Mouse (Mus musculus): ENCODE results near the gene Kmt2d.

Kmt2d gene

GRCm38 (mm10) chr15:98886667-98887387 lies 15.8 kb upstream of the Kmt2d start:
- no peak for DNase-seq

GRCm38 (mm10) chr15:98884106-98884505 lies 13.1 kb upstream of the Kmt2d start:
- DNase-seq, result no peak

- DNase-seq, result no peak
Measured at GRCm38 (mm10) chr15:98883661-98884060, 12.7 kb upstream of the Kmt2d start.

- no peak for DNase-seq
Measured at GRCm38 (mm10) chr15:98881656-98882008, 10.6 kb upstream of the Kmt2d start.

GRCm38 (mm10) chr15:98880978-98881655 lies 10.1 kb upstream of the Kmt2d start:
- DNase-seq, result peak; percentile 97

GRCm38 (mm10) chr15:98877331-98877730 lies 6.3 kb upstream of the Kmt2d start:
- DNase-seq, result peak; percentile 87

GRCm38 (mm10) chr15:98871916-98872888 lies 1.2 kb upstream of the Kmt2d start:
- DNase-seq, result peak; percentile 95

GRCm38 (mm10) chr15:98870179-98871069 lies 580 bp downstream of the Kmt2d start:
- DNase-seq, result peak; percentile 48

- DNase-seq, result peak; percentile 58
Measured at GRCm38 (mm10) chr15:98869342-98870178, 1.4 kb downstream of the Kmt2d start.

GRCm38 (mm10) chr15:98868346-98869063 lies 2.5 kb downstream of the Kmt2d start:
- no peak for DNase-seq

- peak; percentile 83 for DNase-seq
Measured at GRCm38 (mm10) chr15:98867321-98867720, 3.7 kb downstream of the Kmt2d start.

- no peak for DNase-seq
Measured at GRCm38 (mm10) chr15:98866501-98866900, 4.5 kb downstream of the Kmt2d start.

- DNase-seq, result no peak
Measured at GRCm38 (mm10) chr15:98865771-98866170, 5.2 kb downstream of the Kmt2d start.

- no peak for DNase-seq
Measured at GRCm38 (mm10) chr15:98864951-98865350, 6.1 kb downstream of the Kmt2d start.

- DNase-seq, result peak; percentile 3
Measured at GRCm38 (mm10) chr15:98863451-98863958, 7.5 kb downstream of the Kmt2d start.

GRCm38 (mm10) chr15:98861701-98862410 lies 9.1 kb downstream of the Kmt2d start:
- DNase-seq, result peak; percentile 6

- no peak for DNase-seq
Measured at GRCm38 (mm10) chr15:98860921-98861320, 10.1 kb downstream of the Kmt2d start.

GRCm38 (mm10) chr15:98859319-98860043 lies 11.5 kb downstream of the Kmt2d start:
- DNase-seq, result peak; percentile 3

GRCm38 (mm10) chr15:98854214-98854613 lies 16.8 kb downstream of the Kmt2d start:
- no peak for DNase-seq

Data from lung, postnatal 10 days (tissue).